Mouse (Mus musculus) NIH3T3 (cell line): ENCODE measurements around the gene Cel.
"Not testable (repeated sequence)": the region's sequence is repeated elsewhere in the genome, so short reads cannot be mapped to it uniquely, and the experiment has no call there.

Source experiments
- DNase-seq: peaks from one replicate; pipeline ENCODE4 v3.0.0-alpha.2; 2012; ENCODE audit warnings: low read depth

Cel gene

DNA sequence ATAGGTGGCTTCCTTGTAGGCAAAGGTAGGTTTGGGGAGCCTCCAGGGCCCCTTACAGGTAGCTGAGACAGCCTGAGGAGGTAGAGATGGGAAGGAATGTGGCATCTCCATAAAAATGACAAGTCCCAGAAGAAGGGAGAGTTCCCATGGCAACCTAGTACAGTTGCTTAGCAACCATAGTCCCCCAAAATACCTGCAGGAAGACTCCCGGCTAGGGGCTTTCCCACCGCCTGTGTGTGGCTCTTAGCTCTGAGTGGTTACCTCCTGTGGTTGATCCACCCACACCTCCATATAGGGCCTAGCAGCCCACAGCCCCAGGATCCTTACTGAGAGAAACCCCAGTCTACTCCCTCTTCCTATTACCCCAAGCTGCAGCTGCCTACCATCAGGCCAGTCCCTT lies 45.0 kb downstream of the Cel start:
- DNase-seq, result no peak

DNA sequence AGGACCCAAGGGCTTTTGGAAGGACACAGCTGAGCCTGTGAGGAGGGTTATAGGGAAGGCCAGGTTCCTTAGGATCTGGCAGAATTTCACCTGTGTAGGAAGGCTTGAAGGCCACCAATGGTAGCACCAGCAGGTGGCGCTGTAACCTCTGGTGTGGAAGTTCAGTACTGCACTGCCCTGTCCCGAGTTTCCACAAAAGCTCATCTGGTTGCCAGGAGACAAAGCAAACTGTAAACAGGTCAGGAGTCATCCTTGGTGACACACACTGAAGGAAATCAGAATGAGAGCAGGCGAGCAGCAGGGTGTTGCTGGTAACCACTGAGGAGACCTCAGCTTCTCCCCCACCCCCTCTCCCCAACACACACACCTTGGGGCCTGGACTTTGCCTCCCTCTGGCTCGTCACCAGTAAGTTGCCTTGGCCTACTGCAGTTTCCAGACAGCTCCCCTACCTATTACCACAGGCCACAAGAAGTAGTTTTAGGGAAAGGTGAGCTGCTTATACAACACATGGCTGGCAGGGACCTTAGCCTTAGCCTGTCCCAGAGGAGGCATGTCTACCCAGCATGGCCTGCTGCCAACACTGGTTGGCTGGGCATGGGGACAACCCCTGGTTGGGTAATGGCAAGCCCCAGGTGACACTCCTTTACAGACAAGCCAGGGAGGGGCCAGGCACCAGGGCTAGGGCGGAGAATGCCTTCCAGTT lies 45.8 kb downstream of the Cel start:
- DNase-seq, result peak; percentile 95

GRCm38 (mm10) chr2:28514489-28514888 lies 48.7 kb downstream of the Cel start:
- DNase-seq, result peak; percentile 87

- no peak for DNase-seq
These were observed 49.5 kb downstream of the Cel start for GRCm38 (mm10) chr2:28513431-28514370.

DNA sequence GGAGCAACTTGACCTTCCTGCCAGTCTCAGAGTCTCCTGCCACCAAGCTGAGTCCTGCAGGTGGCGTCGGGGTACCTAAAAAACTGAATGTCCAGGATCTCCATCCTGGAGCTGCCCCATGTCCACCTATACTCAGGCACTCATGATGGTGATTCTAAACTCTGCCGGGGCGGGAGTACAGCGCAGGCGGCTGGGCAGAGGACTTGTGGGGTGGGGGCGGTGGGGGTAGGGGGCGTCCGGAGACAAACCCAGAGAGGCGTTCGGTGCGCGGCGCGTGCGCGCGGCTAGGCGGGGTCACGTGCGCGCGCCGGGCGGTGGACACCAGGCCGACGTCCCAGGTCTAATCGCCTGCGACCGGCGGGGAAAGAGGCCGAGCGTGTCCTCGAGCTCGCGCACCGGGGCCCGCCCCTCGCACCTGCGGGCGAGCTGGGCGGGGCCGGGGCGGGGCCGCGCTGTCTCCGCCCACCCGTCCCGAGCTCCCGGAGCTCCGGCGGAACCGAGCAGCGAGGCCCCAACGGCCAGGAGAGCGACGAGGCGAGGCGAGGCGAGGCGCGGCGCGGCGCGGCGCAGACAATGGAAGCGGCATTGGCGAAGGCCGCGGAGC lies 50.3 kb downstream of the Cel start, which contains the start of gene Ralgds:
Gene Ralgds (plus strand): TSS at position 328 of the 604 bp plus-strand sequence.
- DNase-seq, result no peak

- DNase-seq, result not testable (repeated sequence)
These were observed 51.6 kb downstream of the Cel start for GRCm38 (mm10) chr2:28511600-28511999.

DNA sequence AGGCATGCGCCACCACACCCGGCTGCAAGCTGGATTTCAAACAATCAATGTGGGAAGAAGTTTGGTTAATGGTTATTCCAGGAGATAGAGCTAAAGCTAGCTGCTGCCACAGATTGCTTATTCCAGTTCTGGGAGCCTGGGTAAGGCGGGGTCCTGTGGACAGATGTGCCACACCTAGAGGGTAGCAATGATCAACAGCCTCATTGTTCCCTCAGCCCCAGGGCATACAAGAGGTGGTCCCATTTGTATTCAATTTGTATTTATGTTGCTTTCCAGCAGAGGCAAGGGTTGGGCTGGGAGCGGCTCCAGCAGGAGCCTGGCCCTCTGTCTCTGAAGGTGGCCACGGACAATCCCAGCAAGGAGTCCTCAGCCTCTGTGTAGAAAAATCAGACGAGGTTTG lies 56.9 kb downstream of the Cel start:
- no peak for DNase-seq

DNA sequence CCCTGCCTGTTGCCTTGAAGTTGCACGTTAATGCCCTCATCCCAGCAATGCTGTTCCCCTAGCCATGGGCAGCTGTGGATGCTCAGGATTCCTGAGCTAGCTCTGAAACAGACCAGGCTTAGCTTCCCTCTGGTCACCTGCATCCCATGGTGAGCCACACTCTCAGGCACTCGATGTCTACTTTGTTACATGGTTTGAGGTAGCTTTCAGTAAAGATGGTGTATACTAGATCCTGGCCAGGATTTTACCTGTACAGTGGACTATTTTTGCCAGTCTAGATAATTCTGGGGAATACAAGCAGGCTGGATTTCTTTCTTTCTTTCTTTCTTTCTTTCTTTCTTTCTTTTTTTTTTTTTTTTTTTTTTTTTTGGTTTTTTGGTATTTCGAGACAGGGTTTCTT lies 57.4 kb downstream of the Cel start, which contains the start of gene Gm10134:
Gene Gm10134 (plus strand): TSS at position 301 of the 400 bp plus-strand sequence.
- DNase-seq, result no peak
